Mouse (Mus musculus): ENCODE data around the gene Izumo4.

The Izumo4 gene

DNA sequence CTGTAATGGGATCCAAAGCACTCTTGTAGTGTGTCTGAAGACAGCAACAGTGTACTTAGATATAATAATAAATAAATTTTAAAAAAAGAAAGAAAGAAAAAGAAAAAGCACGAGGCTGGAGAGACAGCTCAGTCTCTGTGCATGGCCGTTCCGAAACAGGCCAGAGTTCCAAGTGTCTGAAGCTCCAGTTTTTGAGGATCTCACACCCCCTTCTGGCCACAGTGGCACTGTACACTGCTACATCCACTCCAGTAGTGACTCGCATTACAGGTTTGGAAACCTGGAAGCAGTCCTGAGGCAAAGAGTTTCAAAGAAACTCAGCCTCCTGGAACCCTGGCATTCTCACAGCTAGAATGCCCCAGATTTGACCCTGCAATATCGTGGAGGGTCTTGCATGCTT is 14.1 kb upstream of the Izumo4 start:
- DNase-seq (ENCODE audit: low spot score) = no peak

GRCm38 (mm10) chr10:80692249-80693165 is 9.5 kb upstream of the Izumo4 start:
- DNase-seq (ENCODE audit: low spot score) = no peak

- no peak for DNase-seq (ENCODE audit: low spot score)
These were observed 8.5 kb upstream of the Izumo4 start for GRCm38 (mm10) chr10:80693401-80694045.

- no peak for DNase-seq (ENCODE audit: low spot score)
These were observed 7.6 kb upstream of the Izumo4 start for GRCm38 (mm10) chr10:80694159-80694938.

DNA sequence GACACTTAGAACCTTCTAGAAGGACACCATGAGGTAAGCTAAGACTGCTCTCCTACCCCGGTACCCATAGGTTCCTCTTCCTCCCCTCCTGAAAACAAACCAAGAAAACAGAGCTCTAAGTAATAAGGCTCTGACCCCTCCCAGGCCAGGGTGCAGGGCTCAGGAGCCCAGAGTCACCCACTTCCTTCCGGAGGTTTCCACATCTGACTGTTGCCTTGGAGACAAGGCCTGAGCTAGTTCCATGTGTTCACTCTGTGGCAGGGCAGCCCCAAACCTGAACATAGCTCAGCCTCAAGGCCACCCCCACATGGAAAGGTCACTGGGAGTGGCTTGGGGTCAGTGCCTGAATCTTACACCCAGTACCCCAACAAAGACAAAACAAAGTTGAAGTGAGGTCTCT is 6.8 kb upstream of the Izumo4 start:
- no peak for DNase-seq (ENCODE audit: low spot score)

DNA sequence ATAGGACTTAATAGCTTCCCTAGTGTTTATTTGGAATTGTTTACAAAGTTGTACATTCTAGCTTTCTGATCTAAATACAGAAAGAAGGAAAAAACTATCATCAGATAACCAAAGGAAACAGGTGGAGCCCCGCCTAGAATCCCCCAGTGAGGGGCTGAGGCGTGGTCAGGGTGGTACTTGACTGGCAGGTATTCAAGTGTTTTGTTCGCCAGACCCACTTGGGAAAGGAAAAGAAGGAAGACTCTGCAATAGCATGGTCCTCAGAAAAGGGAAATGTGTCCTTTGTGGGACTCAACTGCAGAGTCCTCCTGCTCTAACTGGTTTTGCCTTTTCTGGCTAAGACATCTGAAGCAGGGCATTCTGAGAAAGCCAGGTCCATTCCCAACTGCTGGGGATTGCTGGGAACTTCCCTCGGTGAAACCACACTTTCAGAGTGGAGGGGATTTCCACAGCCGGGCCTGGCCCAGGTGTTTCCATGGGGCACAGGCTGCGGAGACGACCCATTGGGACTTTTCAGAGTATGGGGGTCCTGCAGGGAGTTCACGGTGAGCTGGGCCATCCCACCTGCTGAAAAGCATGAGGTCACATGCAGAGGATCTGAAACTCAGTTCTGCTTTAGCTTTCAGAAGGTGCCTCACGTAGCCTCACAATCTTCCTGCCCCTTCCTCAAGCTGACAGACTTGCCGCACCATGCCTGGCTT is 6.0 kb upstream of the Izumo4 start:
- no peak for DNase-seq (ENCODE audit: low spot score)

DNA sequence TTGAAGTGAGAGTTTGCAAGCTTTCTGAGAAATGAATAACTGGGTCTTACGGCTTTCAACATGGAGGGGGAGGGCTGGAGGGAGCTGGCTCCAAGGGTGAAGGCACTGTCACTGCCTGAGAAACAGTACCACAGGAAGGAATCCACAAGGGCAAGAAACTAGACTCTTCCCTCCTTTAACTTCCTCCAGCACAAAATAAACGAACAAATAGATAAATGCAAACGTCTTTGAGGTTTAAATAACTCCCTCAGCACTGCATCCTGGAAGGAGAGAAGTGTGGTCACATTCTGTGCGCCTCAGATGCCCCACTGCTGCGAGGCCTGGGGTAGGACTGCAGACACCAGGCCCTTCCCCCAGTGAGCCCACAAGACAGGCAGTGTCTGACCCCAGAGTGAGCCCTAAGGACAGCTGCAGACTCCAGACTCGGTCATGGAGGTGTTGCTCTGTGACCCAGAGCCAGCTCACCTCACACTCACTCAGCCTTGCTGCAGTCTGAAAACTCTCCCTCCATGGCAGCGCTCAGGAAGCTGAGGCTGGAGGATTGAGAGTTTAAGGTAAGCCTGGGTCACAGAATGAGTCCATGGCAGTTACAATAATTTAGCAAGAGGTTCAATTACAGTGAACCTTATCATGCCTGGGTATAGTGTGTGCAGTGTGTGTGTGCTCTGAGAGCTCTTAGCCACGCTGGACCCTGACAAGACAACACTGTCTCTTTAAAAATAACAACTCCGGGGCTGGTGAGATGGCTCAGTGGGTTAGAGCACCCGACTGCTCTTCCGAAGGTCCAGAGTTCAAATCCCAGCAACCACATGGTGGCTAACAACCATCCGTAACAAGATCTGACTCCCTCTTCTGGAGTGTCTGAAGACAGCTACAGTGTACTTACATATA is 5.2 kb upstream of the Izumo4 start:
- DNase-seq (ENCODE audit: low spot score) = no peak

- DNase-seq (ENCODE audit: low spot score) = no peak
These were observed 4.6 kb upstream of the Izumo4 start for GRCm38 (mm10) chr10:80697393-80697787.

- DNase-seq (ENCODE audit: low spot score) = no peak
These were observed 4.2 kb upstream of the Izumo4 start for GRCm38 (mm10) chr10:80697812-80698211.

- no peak for DNase-seq (ENCODE audit: low spot score)
These were observed 3.4 kb upstream of the Izumo4 start for GRCm38 (mm10) chr10:80698605-80699004.

DNA sequence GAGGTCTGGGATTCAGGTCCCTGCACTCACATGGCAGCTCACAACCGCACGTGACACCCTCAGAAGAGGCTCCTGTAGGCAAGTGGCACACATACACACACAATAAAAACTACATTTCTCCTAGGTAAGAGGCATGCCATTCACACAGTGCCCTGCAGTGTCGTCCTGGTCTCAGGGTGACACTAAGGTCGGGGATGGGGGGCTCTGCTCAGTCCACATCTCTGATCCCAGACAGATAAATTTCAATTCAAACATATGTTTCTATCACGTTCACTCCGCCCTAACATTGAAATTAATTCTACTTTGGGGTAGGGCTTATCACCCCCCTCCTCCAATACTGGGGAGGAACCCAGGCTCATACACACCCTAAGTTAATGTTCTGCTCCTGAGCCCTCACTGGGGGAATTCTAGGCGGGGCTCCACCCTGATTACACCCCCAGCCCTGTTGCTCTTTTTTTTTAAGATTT is 1.9 kb upstream of the Izumo4 start:
- no peak for DNase-seq (ENCODE audit: low spot score)

- DNase-seq (ENCODE audit: low spot score) = no peak
These were observed 1.3 kb upstream of the Izumo4 start for GRCm38 (mm10) chr10:80700732-80701131.

DNA sequence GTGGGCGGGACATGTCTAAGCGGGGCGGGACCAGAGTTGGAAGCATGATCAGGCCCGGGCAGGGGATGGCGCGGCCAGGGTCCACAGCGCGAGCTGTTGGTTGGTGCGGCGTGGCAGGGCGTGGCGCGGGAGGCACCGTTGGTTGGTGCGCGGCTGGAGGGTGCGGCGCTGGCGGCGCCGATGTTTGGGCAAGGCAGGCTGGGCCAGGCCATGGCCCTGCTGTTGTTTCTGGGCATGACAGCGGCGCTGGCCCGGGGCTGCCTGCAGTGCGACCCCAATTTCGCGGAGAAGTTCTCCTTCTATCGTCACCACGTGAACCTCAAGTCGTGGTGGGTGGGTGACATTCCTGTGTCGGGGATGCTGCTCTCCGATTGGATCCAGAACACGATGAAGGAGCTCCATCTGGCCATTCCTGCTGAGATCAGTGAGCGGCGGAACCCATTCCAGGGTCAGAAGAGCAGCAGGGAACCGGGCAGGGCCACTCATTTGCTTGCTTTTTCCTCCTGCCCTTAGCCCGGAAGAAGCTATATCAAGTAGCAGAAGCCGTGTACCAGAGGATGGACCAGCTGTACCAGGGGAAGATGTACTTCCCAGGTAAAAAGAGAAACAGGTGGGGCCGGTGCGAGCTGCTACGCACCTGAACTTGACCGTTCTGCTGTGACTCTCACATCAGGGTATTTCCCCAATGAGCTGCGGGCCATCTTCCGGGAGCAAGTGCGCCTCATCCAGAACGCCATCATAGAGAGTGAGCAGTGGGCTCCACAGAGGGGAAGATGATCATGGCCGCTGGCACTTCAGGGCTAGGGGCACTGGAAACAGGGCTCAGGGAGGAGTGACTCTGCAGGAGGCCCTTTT is 779 bp downstream of the Izumo4 start:
- peak; percentile 96 for DNase-seq (ENCODE audit: low spot score)

- no peak for DNase-seq (ENCODE audit: low spot score)
These were observed 1.7 kb downstream of the Izumo4 start for GRCm38 (mm10) chr10:80703643-80704042.

DNA sequence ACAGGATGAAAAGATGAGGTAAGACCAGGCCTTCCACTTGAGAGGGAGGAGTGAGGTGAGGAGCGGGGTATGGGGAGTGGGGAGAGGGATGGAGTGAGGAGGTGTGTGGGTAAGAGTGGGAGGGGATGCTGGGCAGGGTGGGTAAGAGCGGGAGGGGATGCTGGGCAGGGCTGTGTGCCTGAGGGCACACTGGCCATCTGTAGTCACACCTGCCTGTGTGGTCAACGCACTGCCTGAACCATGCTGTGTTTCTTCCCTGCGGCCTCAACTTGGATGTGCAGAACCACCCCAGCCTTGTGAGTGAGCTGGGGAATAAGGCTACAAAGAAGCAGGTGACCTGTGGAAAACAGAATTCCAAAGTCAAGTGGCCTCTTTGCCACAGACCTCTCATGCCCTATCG is 2.4 kb downstream of the Izumo4 start:
- DNase-seq (ENCODE audit: low spot score) = no peak

DNA sequence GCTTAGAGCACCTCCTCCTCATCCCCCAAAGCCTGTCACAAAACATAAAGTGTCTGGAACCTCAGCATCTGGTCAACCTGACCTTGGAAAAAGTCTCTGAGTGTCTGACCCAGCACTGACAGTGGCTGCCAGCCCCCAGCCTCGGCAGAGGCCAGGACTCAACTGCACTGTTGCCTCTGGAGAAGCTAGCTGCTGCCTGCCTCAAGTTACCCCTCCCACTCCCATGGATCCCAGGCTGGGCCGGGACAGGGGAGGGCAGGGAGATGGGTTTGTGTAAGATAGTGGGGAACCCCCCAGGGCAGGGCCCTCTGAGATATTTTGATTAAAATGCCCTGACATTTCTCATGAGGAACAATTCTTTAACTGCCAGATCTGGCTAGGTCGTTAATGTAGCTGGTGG is 3.0 kb downstream of the Izumo4 start:
- no peak for DNase-seq (ENCODE audit: low spot score)

DNA sequence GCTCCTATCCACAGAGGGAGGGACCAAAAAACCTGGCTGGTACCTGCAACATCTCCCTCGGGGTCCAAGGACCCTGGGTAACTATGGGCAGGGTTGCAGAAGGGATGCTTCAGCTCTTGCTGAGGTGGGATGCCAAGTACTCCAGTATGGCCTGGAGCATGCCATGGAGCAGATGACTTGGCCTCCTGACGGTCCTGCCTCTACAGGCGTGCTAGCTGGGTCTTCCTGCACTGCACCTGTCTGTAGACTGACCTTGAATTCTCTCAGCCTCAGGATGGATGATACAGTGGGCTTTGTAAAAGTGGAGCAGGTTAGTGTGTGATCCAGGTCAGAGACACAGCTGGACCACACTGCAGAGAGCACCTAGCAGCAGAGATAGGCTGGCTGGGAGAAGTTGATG is 3.5 kb downstream of the Izumo4 start:
- DNase-seq (ENCODE audit: low spot score) = no peak

DNA sequence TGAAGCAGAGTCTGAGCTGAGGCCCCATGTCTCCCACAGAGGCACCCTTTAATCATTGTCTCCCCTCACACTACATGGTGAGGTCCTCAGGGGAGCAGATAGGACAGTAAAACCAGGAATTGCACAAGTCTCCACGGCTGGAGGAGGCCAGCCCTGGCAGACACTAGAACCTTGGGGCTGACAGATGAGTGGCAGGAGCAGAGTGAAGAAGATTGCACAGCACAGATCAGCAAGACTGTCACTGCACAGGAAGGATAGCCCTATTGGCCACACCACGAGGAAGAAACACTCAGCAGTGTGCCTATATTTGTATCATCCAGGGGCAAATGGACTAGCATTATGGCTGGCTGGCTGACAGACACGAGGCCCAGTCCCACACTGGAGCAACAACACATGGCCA is 8.8 kb downstream of the Izumo4 start:
- no peak for DNase-seq (ENCODE audit: low spot score)

DNA sequence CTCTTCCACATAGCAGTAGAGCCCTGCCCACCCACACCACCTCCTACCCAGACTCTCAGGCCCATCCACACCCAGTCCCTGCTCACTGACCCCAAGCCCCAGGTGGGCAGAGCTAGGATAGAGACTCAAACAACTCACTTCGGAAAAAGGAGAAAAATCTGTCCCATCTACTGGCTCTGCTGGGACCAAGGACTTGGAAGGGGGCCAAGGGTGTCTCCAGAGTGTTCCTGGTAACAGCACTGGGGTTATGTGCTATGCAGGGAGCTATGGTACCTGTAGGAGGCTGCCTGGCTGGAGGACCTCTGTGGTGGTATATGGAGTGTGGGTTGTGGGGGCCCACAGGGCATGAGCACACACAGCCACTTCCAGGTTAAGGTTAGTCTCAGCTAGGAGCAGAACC is 15.3 kb downstream of the Izumo4 start:
- DNase-seq (ENCODE audit: low spot score) = no peak

Measured in layer of hippocampus, adult 9-10 months (tissue).